Mouse (Mus musculus) ES-E14 (cell line): Measurements from ENCODE around the gene Stmn1. TPM values are rescaled to one million over a fixed set of nuclear protein-coding genes. Genes with fewer than 3 reads are reported as not detected.

Experiments used
- DNase-seq: peaks from one replicate; pipeline ENCODE4 v3.0.0-alpha.2; 2013; ENCODE audit warnings: low read depth, low spot score
- H3K27ac ChIP-seq: 2 replicates; pipeline ENCODE4 v1.5.1; 2012; ENCODE audit warnings: low read depth, mild to moderate bottlenecking, low read length, moderate library complexity, mixed read lengths; ENCODE audit not compliant: poor library complexity, insufficient read depth, severe bottlenecking
- H3K36me3 ChIP-seq: 2 replicates; pipeline ENCODE4 v1.6.1; 2012; ENCODE audit warnings: mild to moderate bottlenecking, low read length, moderate library complexity, mixed read lengths; ENCODE audit not compliant: control insufficient read depth, poor library complexity, insufficient read depth, severe bottlenecking
- H3K4me1 ChIP-seq, 2 experiments: fragments of 150-350 bp in 1 of 2; sonication (generic) in 1 of 2; 2 replicates each; pipeline ENCODE4 v1.6.1; 2012; ENCODE audit warnings: low read length in 2 of 2, mild to moderate bottlenecking in 1 of 2, mixed read lengths in 1 of 2; ENCODE audit not compliant: control insufficient read depth in 2 of 2, insufficient read depth in 2 of 2, poor library complexity in 1 of 2
- H3K4me3 ChIP-seq, 2 experiments: fragments of 150-350 bp in 1 of 2; sonication (generic) in 1 of 2; 2 replicates each; pipeline ENCODE4 v1.5.1; 2012; ENCODE audit warnings: low read length in 2 of 2, low read depth in 1 of 2, mild to moderate bottlenecking in 1 of 2, mixed read lengths in 1 of 2; ENCODE audit not compliant: insufficient read depth in 1 of 2, poor library complexity in 1 of 2, severe bottlenecking in 1 of 2
- H3K9ac ChIP-seq: 2 replicates; pipeline ENCODE4 v1.6.1; 2012; ENCODE audit warnings: low read depth, mild to moderate bottlenecking, low read length, mixed read lengths; ENCODE audit not compliant: poor library complexity, insufficient read depth, severe bottlenecking
- H3K9me3 ChIP-seq: fragments of 150-350 bp; sonication (generic); 2 replicates; pipeline ENCODE4 v1.6.1; 2012; ENCODE audit warnings: low read depth, mild to moderate bottlenecking, low read length; ENCODE audit not compliant: control insufficient read depth, insufficient read depth
- CHD2 ChIP-seq: IDR thresholded peaks from 2 replicates; pipeline ENCODE4 v1.6.1; 2014; ENCODE audit warnings: mild to moderate bottlenecking, low read depth, low read length, inconsistent platforms
- HCFC1 ChIP-seq: IDR thresholded peaks from 2 replicates; pipeline ENCODE4 v1.6.1; 2012; ENCODE audit warnings: low read length, inconsistent platforms, borderline replicate concordance; ENCODE audit not compliant: insufficient read depth
- MAFK ChIP-seq: IDR thresholded peaks from 2 replicates; pipeline ENCODE4 v1.6.1; 2014; ENCODE audit warnings: mild to moderate bottlenecking, low read depth, low read length, inconsistent platforms; ENCODE audit not compliant: insufficient read depth
- ZC3H11A ChIP-seq: IDR thresholded peaks from 2 replicates; pipeline ENCODE4 v1.6.1; 2012; ENCODE audit warnings: low read depth, mild to moderate bottlenecking, inconsistent platforms, low read length, borderline replicate concordance
- ZNF384 ChIP-seq: IDR thresholded peaks from 2 replicates; pipeline ENCODE4 v1.6.1; 2012; ENCODE audit warnings: low read depth, low read length, inconsistent platforms
- in situ Hi-C, 2 experiments: fragments of 600-800 bp; cut with MboI; formaldehyde crosslinking; loops; one replicate each; pipeline ENCODE4 v1.15.1; 2025; ENCODE audit warnings: low sequenced_read_pairs in 2 of 2, inconsistent platforms in 1 of 2; ENCODE audit not compliant: unreplicated experiment in 2 of 2
- total RNA-seq: library from RNA; depleted of rRNA; stranded (reverse); fragments of 300-350 nt; gene quantifications from 2 replicates; pipeline ENCODE4 v1.2.3, GENCODE M21; 2012

Stmn1 gene
- total RNA-seq, 1 experiment = 361 TPM

DNA sequence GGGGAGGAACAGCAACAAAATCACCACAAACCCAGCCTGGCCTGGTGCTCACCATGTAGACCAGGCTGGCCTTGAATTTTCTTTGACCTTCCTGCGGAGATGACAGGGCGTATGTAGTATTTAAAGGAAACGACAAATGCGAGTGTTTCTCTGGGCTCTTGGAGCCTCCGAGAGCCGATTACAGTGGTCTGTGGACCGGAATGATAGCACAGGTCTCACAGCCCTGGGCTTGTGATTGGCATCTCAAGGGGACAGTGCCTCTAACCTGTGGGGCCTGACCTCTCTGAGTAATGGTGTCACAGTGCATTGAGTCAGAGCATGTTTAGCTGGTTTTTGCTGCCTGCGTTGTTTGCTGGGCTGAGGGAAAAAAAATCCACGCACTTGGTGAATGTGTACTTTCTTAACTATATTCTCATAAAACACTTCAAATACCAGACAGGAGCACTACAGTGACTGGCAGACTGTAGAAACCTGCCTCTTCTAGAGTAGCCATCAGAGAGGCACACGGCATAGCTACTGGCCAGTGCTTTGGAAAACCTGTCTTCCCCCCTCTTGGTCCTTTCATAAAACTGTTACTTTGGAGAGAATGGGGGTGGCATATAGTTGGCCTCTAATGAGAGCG lies 46.3 kb downstream of the Stmn1 start:
- peak overlapping the region; percentile 31; the same call in 1 of the 2 replicates for H3K9ac ChIP-seq
- H3K9me3 ChIP-seq = no peaks in the 10 kb centered on the region
- H3K27ac ChIP-seq = no peak overlapping the region; the same call in 1 of the 2 replicates
- no peak overlapping the region for H3K4me3 ChIP-seq
- H3K4me1 ChIP-seq = peaks cover 4 to 10% of the 10 kb centered on the region in 2 experiments
- peaks cover 6% of the 10 kb centered on the region; the same call in 1 of the 2 replicates for H3K36me3 ChIP-seq
- no peak for DNase-seq
- TF ChIP-seq CHD2 (no peak), ZNF384 (no peak), MAFK (no peak), ZC3H11A (no peak), HCFC1 (no peak)
- in situ Hi-C loops = no loop called here

DNA sequence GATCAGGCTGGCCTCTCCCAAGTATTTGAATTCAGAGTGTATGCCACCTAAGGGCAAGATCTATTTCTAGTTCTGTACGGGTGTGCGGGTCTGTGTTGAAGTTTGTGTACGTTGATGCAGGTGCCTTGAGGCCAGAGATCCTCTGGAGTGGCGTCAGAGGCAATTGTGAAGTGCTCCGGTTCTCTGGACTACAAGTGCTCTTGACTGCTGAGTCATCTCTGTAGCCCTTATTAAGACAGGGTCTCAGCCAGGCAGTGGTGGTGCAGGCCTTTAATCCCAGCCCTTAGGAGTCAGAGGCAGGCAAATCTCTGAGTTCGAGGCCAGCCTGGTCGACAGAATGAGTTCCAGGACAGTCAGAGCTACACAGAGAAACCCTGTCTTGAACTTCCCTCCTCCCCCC lies 47.5 kb downstream of the Stmn1 start:
- Histone ChIP-seq H3K36me3 (peaks cover 7% of the 10 kb centered on the region; the same call in 1 of the 2 replicates), H3K9me3 (no peaks in the 10 kb centered on the region), H3K4me1 (peaks cover 4 to 10% of the 10 kb centered on the region in 2 experiments), H3K4me3 (no peak overlapping the region), H3K27ac (no peak overlapping the region), H3K9ac (no peak overlapping the region)
- in situ Hi-C loops = no loop called here
- DNase-seq = no peak
- TF ChIP-seq ZC3H11A (no peak), MAFK (no peak), HCFC1 (no peak), ZNF384 (no peak), CHD2 (no peak)

DNA sequence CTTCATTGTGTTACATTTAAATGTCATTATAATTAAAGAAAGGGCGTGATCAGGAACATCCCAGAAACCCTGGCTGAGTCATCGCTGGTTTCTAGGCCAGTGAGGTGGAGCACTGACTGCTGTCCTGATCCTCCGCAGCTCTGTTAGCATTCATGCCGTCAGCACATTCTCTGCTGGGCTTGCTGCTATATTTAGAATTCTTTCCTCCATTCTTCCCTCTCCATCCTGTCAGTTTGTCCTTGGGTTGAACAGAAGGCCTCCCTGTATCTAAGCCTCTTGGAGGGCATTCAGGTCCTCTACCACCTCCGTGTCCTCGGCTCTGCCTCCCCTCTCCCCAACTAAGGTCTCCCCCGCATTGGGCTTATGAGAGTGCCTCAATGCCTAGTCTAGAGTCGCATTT lies 48.9 kb downstream of the Stmn1 start:
- Histone ChIP-seq H3K27ac (no peak overlapping the region), H3K4me3 (peak overlapping the region; percentile 22 to 26; a peak in 2 of 4 replicates), H3K4me1 (peaks cover 4 to 10% of the 10 kb centered on the region in 2 experiments), H3K9me3 (no peaks in the 10 kb centered on the region), H3K36me3 (peaks cover 11% of the 10 kb centered on the region; the same call in 1 of the 2 replicates), H3K9ac (peak overlapping the region; percentile 15; the same call in 1 of the 2 replicates)
- DNase-seq = no peak
- in situ Hi-C loops = no loop called here
- TF ChIP-seq ZNF384 = no peak
- TF ChIP-seq HCFC1 = no peak
- no peak for TF ChIP-seq MAFK
- no peak for TF ChIP-seq ZC3H11A
- no peak for TF ChIP-seq CHD2

DNA sequence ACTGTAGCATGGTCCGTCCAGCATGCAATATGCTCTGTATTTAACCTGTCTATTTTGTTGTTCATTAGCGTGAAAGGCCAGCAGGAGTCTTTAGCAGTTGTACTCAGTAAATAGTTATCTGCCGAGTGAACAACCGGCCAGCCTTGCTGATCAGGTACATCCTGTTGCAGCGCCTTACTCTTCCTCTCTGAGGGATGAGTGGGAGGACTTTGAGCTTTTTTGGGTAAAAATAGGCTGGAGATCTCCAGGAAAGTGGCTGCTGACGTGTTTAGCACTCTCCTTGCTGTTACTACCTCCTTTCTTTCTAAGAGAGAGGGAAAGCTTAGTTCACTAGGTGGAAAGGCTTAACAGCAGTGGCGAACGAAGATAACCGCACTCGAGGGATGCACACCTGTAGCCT lies 49.6 kb downstream of the Stmn1 start:
- H3K36me3 ChIP-seq = peaks cover 13% of the 10 kb centered on the region

More for the DNA sequence above, 49.6 kb downstream of the Stmn1 start:
- Histone ChIP-seq H3K4me3 (no peak overlapping the region), H3K9me3 (no peaks in the 10 kb centered on the region), H3K4me1 (peaks cover 4 to 10% of the 10 kb centered on the region in 2 experiments), H3K27ac (no peak overlapping the region), H3K9ac (no peak overlapping the region)
- in situ Hi-C loops = no loop called here
- TF ChIP-seq ZC3H11A = no peak
- TF ChIP-seq CHD2 = no peak
- TF ChIP-seq ZNF384 = no peak
- no peak for TF ChIP-seq HCFC1
- no peak for TF ChIP-seq MAFK
- no peak for DNase-seq
